Mouse (Mus musculus): ENCODE measurements around the gene Rnase2b. TPM values are rescaled to one million over a fixed set of nuclear protein-coding genes. Genes with fewer than 3 reads are reported as not detected.
"Not testable (repeated sequence)": the region's sequence is repeated elsewhere in the genome, so short reads cannot be mapped to it uniquely, and the experiment has no call there.

The Rnase2b gene
- not detected for total RNA-seq (2022)

- not testable (repeated sequence) for DNase-seq
These were observed at the start of gene Rnase2b for GRCm38 (mm10) chr14:51161976-51162375. Gene Rnase2b, plus strand, starts transcription at chr14:51162260.

GRCm38 (mm10) chr14:51113476-51113875 is 48.6 kb upstream of the Rnase2b start:
- no peak for DNase-seq

DNA sequence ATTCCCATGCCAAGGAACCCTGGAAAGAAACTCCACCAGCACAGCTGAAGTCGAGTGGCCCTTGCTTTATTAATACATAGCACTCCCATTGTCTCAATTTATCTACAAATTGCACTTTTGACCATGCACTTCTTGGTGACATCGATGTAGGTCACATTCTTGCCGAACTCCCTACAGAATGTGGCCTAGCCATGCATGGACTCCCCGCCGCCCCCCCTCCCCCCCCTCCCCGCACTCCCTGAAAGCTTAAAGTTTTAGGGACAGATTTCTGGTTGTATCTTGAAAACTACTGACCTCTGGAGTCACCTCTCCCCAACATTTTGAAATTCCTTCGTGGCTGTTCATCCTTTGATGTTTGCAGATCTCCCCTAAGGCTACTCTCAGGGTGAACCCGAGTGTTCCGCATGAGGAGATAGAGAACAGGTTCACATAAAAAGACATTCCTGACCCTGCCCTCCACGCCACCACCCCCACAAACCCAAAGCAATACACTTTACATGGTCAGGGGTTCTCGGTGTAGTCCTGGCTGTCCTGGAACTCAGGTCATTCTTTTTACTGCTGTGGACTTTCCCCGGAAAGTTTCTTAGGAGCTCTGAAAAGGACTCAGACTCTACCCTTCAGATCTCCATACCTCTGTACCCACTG is 48.0 kb upstream of the Rnase2b start, which contains the start of gene Eddm3b:
Gene Eddm3b (plus strand): TSS at position 511 of the 645 bp plus-strand sequence.
- DNase-seq, result no peak

DNA sequence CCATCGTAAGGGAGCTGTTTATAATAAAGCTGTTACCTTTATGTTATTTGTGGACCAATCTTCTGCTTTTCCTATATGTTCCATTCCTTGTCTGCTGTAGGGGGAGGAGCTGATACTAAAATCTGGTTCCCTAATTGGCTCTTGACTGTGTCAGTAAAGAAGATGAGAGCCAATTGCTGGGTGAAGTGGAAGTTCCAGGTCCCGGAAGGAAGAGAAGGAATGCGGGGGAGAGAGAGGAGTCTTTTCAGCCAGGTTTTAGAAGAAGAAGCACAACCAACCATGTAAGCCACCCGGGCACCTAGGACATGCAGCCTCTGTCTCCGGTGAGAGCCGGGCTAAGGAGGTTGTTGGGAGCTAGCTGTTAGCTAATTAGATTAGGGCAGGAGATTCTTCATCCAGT is 36.4 kb upstream of the Rnase2b start:
- DNase-seq, result no peak

DNA sequence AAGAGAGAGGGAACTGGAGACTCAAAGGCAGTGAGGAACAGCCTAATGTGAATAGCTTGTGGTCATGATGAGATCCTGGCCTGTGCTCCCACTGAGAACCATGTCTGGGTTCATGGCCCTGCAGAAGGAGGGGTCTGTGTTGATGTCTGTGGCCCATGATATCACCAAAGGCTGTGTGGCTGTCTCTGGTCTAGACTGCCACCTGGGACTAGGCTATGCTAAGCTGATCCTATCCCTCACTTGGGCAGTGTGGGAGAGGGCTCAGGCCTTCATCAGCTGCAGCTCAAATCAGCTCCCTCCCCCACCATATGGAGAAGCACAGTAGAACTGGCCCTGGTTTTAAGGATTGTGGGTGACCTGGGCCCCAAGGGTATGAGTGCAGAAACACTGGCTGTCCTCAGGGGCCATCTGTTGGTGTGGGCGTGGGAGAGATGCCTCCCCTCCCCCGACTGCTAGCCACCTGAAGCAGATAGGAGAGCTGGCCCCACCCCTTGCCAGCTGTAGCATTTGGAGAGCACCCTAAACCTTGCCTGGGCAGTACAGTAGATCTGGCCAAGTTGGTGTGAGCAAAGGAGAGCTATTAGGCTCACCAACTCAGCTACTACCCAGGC is 34.3 kb upstream of the Rnase2b start:
- DNase-seq, result no peak

GRCm38 (mm10) chr14:51128775-51129623 is 33.1 kb upstream of the Rnase2b start:
- no peak for DNase-seq

- DNase-seq, result no peak
These were observed 32.5 kb upstream of the Rnase2b start for GRCm38 (mm10) chr14:51129624-51129975.

- no peak for DNase-seq
These were observed 31.6 kb upstream of the Rnase2b start for GRCm38 (mm10) chr14:51130315-51130940.

DNA sequence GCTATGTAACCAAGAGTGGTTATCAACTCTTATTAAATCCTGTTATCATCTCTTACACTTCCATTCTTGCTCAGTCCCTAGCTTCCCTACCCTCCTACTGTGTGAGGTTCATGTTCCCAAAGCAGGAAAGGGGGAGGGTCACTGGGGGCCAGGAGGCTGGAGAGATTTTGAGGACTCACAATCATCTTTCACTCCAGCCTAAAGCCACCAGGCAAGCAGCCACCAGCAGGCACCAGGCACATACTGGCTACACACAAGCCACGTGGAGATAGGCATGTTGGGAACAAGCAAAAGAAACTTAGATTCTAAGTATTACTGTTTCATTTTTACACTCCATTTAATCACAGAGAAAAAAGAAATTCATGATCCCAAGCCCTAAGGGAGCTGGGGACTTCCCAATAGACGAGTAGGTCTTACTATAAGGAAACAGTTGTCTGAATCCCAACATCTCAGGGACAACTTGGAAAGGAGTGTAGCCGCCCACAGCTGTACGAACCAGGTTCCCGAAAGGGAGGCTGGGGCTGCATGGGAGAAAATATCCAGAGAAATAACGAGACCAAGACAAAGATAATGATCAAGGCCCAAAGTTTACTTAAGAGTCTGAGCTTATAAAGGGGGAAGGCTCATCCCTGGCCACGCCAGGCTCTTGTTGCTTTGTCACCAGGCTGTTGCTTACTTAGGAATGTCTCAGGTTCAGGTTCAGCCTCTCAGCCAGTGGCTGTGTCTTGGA is 30.8 kb upstream of the Rnase2b start:
- DNase-seq, result no peak

- DNase-seq, result no peak
These were observed 29.7 kb upstream of the Rnase2b start for GRCm38 (mm10) chr14:51132372-51132771.

GRCm38 (mm10) chr14:51140342-51140741 is 21.7 kb upstream of the Rnase2b start:
- no peak for DNase-seq

DNA sequence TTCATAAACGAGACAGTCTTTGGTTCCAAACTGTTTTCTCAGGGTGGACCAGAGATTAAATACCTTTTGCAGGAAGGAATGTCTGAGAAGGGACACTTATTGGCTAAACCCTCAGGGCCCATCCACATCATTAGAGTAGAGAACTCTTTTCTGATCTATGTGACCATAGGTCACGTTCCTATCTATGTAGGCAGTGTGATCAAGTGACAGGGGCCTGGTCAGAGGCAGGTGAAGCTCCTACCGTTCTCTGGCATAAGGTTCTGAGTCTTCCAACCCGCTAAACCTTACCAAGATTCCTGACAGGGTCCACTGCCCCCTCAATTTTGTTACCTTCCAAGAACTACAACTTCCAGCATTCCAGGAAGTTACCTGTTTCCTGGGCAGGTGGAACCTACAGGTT is 19.9 kb upstream of the Rnase2b start:
- DNase-seq, result no peak

DNA sequence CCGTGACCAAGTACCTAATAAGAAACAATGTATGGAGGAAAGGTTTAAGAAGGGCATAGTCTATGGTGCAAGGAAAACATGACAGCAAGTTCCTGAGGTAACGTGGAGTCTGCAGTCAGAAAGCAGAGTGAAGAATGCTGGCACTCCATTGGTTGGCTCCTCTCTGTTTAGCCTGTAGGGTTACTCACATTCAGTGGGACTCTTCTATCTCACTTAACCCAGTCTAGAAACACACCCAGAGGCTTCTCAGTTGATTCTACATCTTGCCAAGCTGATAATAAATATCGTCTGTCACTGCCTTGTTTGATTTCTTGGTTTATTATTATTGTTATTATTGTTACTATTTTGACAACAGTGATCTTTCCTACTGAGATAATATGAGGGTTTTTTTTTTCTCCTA is 19.5 kb upstream of the Rnase2b start:
- no peak for DNase-seq

- DNase-seq, result no peak
These were observed 18.8 kb upstream of the Rnase2b start for GRCm38 (mm10) chr14:51143287-51143686.

DNA sequence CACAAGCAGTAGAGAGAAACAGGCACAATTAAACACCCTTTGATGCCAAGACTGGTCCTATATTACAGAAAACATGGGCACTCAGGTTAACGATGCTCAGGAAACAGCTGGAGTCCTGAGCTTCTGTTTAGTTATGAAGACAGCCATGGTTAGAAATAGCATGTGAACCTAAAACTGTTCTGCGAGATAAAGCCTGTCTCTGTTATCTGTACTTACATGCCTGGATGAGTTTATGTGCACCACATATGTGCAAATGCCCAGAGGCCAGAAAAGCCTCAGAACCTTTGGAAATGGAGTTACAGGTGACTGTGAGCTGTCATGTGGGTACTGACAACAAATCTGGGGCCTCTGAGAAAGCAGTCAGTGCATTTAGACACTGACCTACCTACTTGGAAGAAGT is 18.1 kb upstream of the Rnase2b start:
- DNase-seq, result no peak

DNA sequence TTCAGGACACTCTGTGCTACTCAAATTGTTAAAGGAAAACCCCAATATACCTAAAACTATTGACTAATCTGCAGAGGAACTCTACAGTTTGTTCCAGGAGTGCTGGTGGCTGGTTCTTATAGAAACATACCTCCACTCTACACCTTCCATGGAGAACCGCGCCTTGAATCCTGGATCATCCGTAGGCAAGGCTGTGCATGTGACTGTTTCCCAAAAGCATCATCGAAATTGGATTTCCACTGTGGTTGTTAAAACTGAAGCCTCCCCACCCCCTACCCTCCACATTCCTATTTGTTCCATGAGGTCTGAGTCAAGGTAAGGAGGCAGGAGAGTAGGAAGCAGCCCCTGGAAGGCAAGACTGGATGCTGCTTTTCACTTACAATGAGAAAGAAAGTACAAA is 17.6 kb upstream of the Rnase2b start:
- DNase-seq, result no peak

- no peak for DNase-seq
These were observed 16.5 kb upstream of the Rnase2b start for GRCm38 (mm10) chr14:51145521-51145920.

DNA sequence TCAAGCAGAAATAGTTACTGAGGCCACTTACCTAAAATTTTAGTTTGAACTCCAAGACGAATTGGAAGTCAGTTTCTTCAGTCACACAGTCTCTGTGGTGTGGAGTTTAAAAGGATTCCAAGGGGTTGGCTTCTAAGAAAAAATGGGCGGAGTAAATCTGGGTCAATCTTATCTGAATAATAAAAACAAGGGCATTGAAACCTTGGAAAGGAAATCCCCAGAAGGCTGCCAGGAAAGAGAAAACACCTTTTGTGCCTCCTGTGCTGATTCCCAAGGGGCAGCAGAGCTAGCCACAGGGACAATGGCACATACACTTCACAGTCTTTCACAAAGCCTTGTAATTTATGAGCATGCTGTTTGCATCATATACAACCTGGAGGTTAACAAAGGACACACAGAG is 15.4 kb upstream of the Rnase2b start, which contains the start of gene Rnase1:
Gene Rnase1 (minus strand): TSS at position 101 of the 400 bp plus-strand sequence.
- DNase-seq, result no peak

GRCm38 (mm10) chr14:51148006-51148405 is 14.1 kb upstream of the Rnase2b start:
- no peak for DNase-seq

- DNase-seq, result no peak
These were observed 12.9 kb upstream of the Rnase2b start for GRCm38 (mm10) chr14:51149164-51149563.

- DNase-seq, result no peak
These were observed 11.7 kb upstream of the Rnase2b start for GRCm38 (mm10) chr14:51150206-51150831.

Measured in adrenal gland, adult 8-10 months (tissue).